Mouse (Mus musculus) midbrain, embryonic 12.5 days (tissue): Measurements from ENCODE around the gene Usp29. TPM values are rescaled to one million over a fixed set of nuclear protein-coding genes. Genes with fewer than 3 reads are reported as not detected.
A peak's percentile ranks its signal among the peaks of the same experiment; 100 is the strongest.

Experiments
- ATAC-seq: fragments of 200-750 bp; cut with Nextera tagmentation; 2 replicates; pipeline ENCODE4 v1.8.0; 2017; ENCODE audit warnings: low read depth, moderate TSS enrichment, moderate library complexity; ENCODE audit not compliant: low FRiP score
- H3K27ac ChIP-seq: fragments of 300-500 bp; sonication (generic); replicated peaks from 2 replicates; pipeline ENCODE4 v1.5.1; 2016; ENCODE audit warnings: mild to moderate bottlenecking
- H3K27me3 ChIP-seq: fragments of 300-500 bp; sonication (generic); 2 replicates; pipeline ENCODE4 v1.6.1; 2016; ENCODE audit warnings: mild to moderate bottlenecking
- H3K36me3 ChIP-seq: fragments of 300-500 bp; sonication (generic); 2 replicates; pipeline ENCODE4 v1.6.1; 2016
- H3K4me1 ChIP-seq: fragments of 300-500 bp; sonication (generic); 2 replicates; pipeline ENCODE4 v1.6.1; 2016
- H3K4me2 ChIP-seq: fragments of 300-500 bp; sonication (generic); replicated peaks from 2 replicates; pipeline ENCODE4 v1.6.1; 2016; ENCODE audit warnings: mild to moderate bottlenecking, moderate library complexity
- H3K4me3 ChIP-seq: fragments of 300-500 bp; sonication (generic); 2 replicates; pipeline ENCODE4 v1.5.1; 2016; ENCODE audit warnings: mild to moderate bottlenecking
- H3K9ac ChIP-seq: fragments of 300-500 bp; sonication (generic); replicated peaks from 2 replicates; pipeline ENCODE4 v1.6.1; 2016; ENCODE audit warnings: mild to moderate bottlenecking, moderate library complexity
- H3K9me3 ChIP-seq: fragments of 300-500 bp; sonication (generic); 2 replicates; pipeline ENCODE4 v1.6.1; 2016; ENCODE audit warnings: mild to moderate bottlenecking
- WGBS: fragments of 180-500 bp; shearing (Covaris S2); methylation state at CpG from one replicate; pipeline ENCODE4 v1.1.7; 2016; 5-methylcytosine and 5-hydroxymethylcytosine counted together
- polyA plus RNA-seq: library from polyadenylated mRNA; unstranded; fragments of >200 nt; fragmentation: Nextera tagmentation; extraction: Ambion mirVana; gene quantifications from 2 replicates; pipeline ENCODE4 v1.2.1, GENCODE M21; 2016

Gene Usp29
- polyA plus RNA-seq, 1 experiment from 2014 or later: 17.5 TPM

DNA sequence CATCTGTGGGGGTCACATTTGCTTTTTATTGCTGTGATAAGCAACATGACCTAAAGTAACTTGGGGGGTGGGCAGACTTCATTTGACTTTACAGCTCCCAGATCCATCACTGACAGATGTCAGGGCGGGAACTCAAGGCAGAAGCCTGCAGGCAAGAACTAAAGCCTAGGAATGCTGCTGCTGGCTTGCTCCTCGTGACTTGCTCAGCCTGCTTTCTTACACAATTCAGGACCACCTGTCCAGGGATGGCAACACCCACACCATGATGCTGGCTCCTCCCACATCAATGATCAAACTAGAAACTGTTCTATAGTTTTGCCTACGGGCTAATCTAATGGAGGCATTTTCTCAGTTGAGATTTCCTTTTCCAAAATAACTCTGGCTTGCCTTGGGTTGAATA is 63.4 kb downstream of the Usp29 start:
- no peak overlapping the region for H3K9ac ChIP-seq
- no peak for ATAC-seq

DNA sequence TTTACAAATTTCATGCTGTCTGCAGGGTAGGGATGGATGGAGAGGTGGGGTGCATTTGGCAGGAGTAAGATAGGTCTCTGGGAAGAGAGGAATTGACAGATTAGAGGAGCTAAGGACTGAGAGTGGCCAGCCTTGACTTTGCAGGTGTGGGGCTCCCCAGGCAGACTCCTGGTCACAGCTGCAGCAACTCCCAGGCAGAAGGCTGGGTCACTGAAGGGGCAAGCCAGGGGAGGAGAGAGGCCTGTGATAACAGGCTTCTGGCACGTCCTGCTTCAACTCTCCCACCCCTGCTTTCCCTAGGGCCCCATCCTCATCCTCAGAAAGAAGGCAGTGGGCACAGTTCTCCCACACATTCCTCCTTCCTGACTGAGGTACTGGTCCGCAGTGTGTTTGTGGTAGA is 67.0 kb downstream of the Usp29 start:
- Histone ChIP-seq H3K4me2 (no peak overlapping the region), H3K9ac (no peak overlapping the region), H3K4me3 (no peak overlapping the region), H3K4me1 (no peaks in the 10 kb centered on the region), H3K27ac (no peak overlapping the region), H3K27me3 (no peaks in the 10 kb centered on the region), H3K9me3 (no peaks in the 10 kb centered on the region), H3K36me3 (no peaks in the 10 kb centered on the region)
- 76% methylated on average over 2 of the region's 2 CpGs for WGBS
- no peak for ATAC-seq

More for the DNA sequence above, 63.4 kb downstream of the Usp29 start:
- H3K4me3 ChIP-seq: no peak overlapping the region
- H3K27me3 ChIP-seq: no peaks in the 10 kb centered on the region
- no peaks in the 10 kb centered on the region for H3K9me3 ChIP-seq
- no peaks in the 10 kb centered on the region for H3K36me3 ChIP-seq
- no peak overlapping the region for H3K4me2 ChIP-seq
- no peaks in the 10 kb centered on the region for H3K4me1 ChIP-seq
- 76% methylated on average over 3 of the region's 3 CpGs for WGBS
- no peak overlapping the region for H3K27ac ChIP-seq

DNA sequence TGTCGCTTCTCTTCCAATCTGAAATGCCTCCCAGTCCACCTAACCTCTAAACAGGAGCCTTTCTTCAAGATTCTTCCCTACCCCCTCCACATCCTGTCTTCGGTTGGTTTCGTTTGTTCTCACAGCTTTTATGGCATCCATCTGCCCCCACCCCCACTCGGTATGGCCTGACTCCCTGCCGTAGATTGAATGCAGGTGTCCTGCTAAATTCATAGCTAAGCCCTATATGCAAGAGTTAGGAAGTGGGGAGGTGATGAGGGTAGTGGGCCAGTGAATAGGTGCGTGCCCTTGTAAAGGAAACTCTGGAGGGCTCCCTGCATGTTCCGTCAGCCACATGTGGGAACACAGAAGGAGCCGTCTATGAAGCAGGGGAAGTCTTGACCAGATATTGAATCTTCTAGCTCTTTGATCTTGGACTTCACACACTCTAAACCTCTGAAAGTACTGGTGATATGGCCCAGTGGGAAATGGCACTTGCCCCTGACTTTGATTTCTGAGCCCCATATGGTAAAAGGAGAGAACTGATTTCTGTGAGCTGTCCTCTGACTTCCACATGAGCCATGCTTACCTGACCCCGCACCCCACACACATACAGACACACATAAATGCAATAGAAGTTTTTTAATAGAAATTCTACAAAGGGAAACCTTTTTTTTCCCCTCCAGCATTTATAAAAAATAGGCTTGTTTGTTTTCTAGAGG is 68.9 kb downstream of the Usp29 start:
- Histone ChIP-seq H3K4me2 (no peak overlapping the region), H3K27me3 (no peaks in the 10 kb centered on the region), H3K4me3 (no peak overlapping the region), H3K9me3 (no peaks in the 10 kb centered on the region), H3K4me1 (no peaks in the 10 kb centered on the region), H3K9ac (no peak overlapping the region), H3K36me3 (no peaks in the 10 kb centered on the region), H3K27ac (no peak overlapping the region)
- 73% methylated on average over 9 of the region's 9 CpGs for WGBS
- ATAC-seq: no peak

GRCm38 (mm10) chr7:6800586-6801441 is 70.4 kb downstream of the Usp29 start:
- Histone ChIP-seq H3K9ac (no peak overlapping the region), H3K4me1 (no peaks in the 10 kb centered on the region), H3K9me3 (no peaks in the 10 kb centered on the region), H3K4me3 (no peak overlapping the region), H3K27ac (no peak overlapping the region), H3K36me3 (no peaks in the 10 kb centered on the region), H3K4me2 (no peak overlapping the region), H3K27me3 (no peaks in the 10 kb centered on the region)
- WGBS: 82% methylated on average over 12 of the region's 12 CpGs
- no peak for ATAC-seq

DNA sequence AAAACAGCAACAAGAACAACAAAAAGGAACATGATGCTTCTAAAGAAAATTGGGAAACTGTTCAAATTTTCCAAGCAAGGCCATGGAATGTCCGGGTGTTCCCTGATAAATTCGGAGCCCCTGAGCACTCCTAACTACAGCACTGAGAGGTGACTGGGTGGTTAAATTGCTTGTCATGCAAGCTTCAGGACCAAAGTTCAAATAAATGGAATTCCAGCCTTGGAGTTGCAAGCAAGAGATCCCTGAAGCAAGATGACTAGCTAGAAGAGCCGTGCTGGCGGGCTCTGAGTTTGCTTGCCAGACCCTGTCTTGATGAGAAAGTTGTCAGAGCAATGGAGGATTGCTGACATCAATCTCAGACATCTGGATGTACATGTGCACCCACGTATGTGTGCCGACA is 71.3 kb downstream of the Usp29 start:
- Histone ChIP-seq H3K9ac (no peak overlapping the region), H3K36me3 (no peaks in the 10 kb centered on the region), H3K9me3 (no peaks in the 10 kb centered on the region), H3K4me2 (no peak overlapping the region), H3K4me1 (no peaks in the 10 kb centered on the region), H3K27ac (no peak overlapping the region), H3K27me3 (no peaks in the 10 kb centered on the region), H3K4me3 (no peak overlapping the region)
- 93% methylated on average over 6 of the region's 6 CpGs for WGBS
- no peak for ATAC-seq

- no peaks in the 10 kb centered on the region for H3K27me3 ChIP-seq
- peaks cover 29% of the 10 kb centered on the region for H3K4me1 ChIP-seq
- peak overlapping the region; percentile 56; the same call in 1 of the 2 replicates for H3K27ac ChIP-seq
- no peaks in the 10 kb centered on the region for H3K36me3 ChIP-seq
- H3K4me3 ChIP-seq: no peak overlapping the region
- peak; percentile 94 for ATAC-seq
- no peaks in the 10 kb centered on the region for H3K9me3 ChIP-seq
- 13% methylated on average over 3 of the region's 3 CpGs for WGBS
- H3K9ac ChIP-seq: no peak overlapping the region
- no peak overlapping the region for H3K4me2 ChIP-seq
Measured at GRCm38 (mm10) chr7:6810556-6810955, 80.2 kb downstream of the Usp29 start.

GRCm38 (mm10) chr7:6814971-6815370 is 84.6 kb downstream of the Usp29 start:
- ATAC-seq: no peak
- Histone ChIP-seq H3K27ac (no peak overlapping the region), H3K4me1 (peaks cover 35% of the 10 kb centered on the region), H3K9ac (no peak overlapping the region), H3K4me2 (no peak overlapping the region), H3K27me3 (no peaks in the 10 kb centered on the region), H3K9me3 (no peaks in the 10 kb centered on the region), H3K36me3 (no peaks in the 10 kb centered on the region), H3K4me3 (no peak overlapping the region)
- 48% methylated on average over 8 of the region's 8 CpGs for WGBS

- Histone ChIP-seq H3K9ac (no peak overlapping the region), H3K4me3 (no peak overlapping the region), H3K4me2 (no peak overlapping the region), H3K4me1 (peaks cover 19% of the 10 kb centered on the region), H3K27me3 (no peaks in the 10 kb centered on the region), H3K36me3 (no peaks in the 10 kb centered on the region), H3K9me3 (no peaks in the 10 kb centered on the region), H3K27ac (0 out of 2 replicates have a peak overlapping the region, but pooled peaks have one; percentile 8)
- WGBS: 93% methylated on average over 5 of the region's 5 CpGs
- ATAC-seq: no peak
Measured at GRCm38 (mm10) chr7:6816706-6817376, 86.5 kb downstream of the Usp29 start.

DNA sequence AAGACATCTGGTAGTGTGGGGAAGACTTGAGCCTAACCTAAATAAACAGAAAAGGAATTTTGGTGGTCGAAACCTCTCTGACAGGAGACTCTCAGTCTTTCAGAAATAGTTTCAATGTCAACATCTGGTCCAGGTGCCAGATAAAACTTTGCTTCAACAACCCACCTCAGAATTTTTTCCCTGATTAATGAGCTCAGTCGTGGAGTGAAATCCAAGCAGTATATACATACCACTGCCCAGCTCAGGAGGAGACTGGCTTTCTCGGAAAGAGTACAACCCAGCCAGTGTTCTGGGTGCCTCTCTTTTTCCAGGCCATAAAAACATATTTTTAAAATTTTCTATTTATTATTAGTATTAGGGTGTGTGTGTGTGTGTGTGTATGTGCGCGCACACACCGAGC is 89.9 kb downstream of the Usp29 start:
- Histone ChIP-seq H3K36me3 (no peaks in the 10 kb centered on the region), H3K27me3 (no peaks in the 10 kb centered on the region), H3K9ac (no peak overlapping the region), H3K4me2 (no peak overlapping the region), H3K9me3 (no peaks in the 10 kb centered on the region), H3K4me1 (peaks cover 10% of the 10 kb centered on the region; the same call in 1 of the 2 replicates), H3K4me3 (no peak overlapping the region), H3K27ac (no peak overlapping the region)
- WGBS: 86% methylated on average over 6 of the region's 6 CpGs
- ATAC-seq: no peak

DNA sequence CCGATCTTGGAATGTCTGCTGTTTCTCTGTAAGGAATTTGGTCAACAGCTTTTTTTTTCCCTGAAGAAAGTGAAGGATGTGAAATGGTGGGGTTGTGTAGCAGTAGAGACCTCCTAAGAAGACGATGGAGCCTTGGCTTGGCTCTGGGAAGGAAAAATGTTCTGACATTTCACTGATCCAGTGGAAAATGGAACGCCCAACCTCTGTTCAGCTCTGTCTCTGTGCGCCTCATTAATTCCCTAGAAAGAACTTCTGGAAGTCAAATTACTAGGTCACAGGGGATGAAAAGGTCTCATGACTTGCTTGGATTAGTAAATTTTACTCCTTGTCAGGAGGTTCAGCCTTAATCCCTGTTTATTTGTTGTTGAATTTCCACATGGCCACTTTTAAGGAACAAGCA is 92.3 kb downstream of the Usp29 start:
- no peak overlapping the region for H3K4me2 ChIP-seq
- no peak for ATAC-seq
- H3K27me3 ChIP-seq: no peaks in the 10 kb centered on the region
- no peak overlapping the region for H3K9ac ChIP-seq
- H3K4me3 ChIP-seq: no peak overlapping the region
- no peaks in the 10 kb centered on the region for H3K4me1 ChIP-seq
- 48% methylated on average over 4 of the region's 4 CpGs for WGBS
- H3K27ac ChIP-seq: no peak overlapping the region
- H3K9me3 ChIP-seq: no peaks in the 10 kb centered on the region
- H3K36me3 ChIP-seq: no peaks in the 10 kb centered on the region

DNA sequence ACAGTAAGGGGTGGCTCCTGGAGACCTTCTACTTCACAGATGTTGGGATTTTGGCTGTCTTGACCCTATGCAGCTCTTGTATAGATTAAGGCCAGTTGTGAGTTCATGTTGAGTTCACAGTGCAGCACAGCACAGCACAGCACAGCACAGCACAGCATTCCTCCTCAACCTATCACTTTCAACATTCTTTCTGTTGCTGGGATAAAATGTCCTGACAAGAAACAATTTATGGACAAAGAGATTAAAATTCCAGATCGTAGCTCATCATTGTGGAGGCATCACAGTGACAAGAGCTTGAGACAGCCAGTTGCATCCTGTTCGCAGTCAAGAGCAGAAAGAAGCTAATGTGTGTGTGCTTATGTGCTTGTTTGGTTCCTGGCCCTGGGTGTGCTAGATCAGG is 93.3 kb downstream of the Usp29 start:
- no peak overlapping the region for H3K4me3 ChIP-seq

More for the DNA sequence above, 93.3 kb downstream of the Usp29 start:
- WGBS: 10% methylated on average over 2 of the region's 2 CpGs
- H3K9ac ChIP-seq: no peak overlapping the region
- H3K36me3 ChIP-seq: no peaks in the 10 kb centered on the region
- H3K27me3 ChIP-seq: no peaks in the 10 kb centered on the region
- no peak overlapping the region for H3K4me2 ChIP-seq
- H3K4me1 ChIP-seq: no peaks in the 10 kb centered on the region
- H3K9me3 ChIP-seq: no peaks in the 10 kb centered on the region
- ATAC-seq: no peak
- no peak overlapping the region for H3K27ac ChIP-seq
